Mouse (Mus musculus): ENCODE measurements around the gene Pyy.

Gene Pyy

GRCm38 (mm10) chr11:102107732-102108131 lies at the start of gene Pyy:
TSS of gene Pyy (minus strand) at chr11:102107832.
- POLR2A ChIA-PET = interaction anchor here in 3 of 4 experiments (0.6 to 2.9 kb wide), 15 partner anchors 8 to 209 kb away, joined by 3 to 26 read pairs (median 3); partner anchors contain the start of gene Tmem101 (in 2 of the 3)
- CTCF ChIA-PET = interaction anchor here (0.5 to 1.8 kb wide), 14 partner anchors 8 to 351 kb away, joined by 3 to 10 read pairs (median 4); partner anchors contain the start of genes BC030867 (in 1 of the 4) and Mpp2 (in 1 of the 4)

- POLR2A ChIA-PET = interaction anchor here (0.5 to 2.5 kb wide), 32 partner anchors 8 to 605 kb away, joined by 3 to 8 read pairs (median 3); partner anchors contain the start of genes Pyy (in 2 of the 4), Asb16 (in 1 of the 4), BC030867 (in 1 of the 4) and Cd300lg (in 1 of the 4)
These were observed 49.1 kb upstream of the Pyy start for GRCm38 (mm10) chr11:102156786-102157089.

GRCm38 (mm10) chr11:102156039-102156785 lies 48.6 kb upstream of the Pyy start, which contains the start of gene Tmem101:
TSS of gene Tmem101 (minus strand) at chr11:102156404.
- ChIA-PET CTCF (interaction anchor here in 3 of 4 experiments (0.6 to 2.0 kb wide), 35 partner anchors 8 to 714 kb away, joined by 3 to 10 read pairs (median 4); partner anchors contain the start of genes BC030867 (in 2 of the 3), Dusp3 (in 1 of the 3), Rpl27 (in 1 of the 3) and Tmub2 (in 1 of the 3)), POLR2A (interaction anchor here (0.5 to 2.5 kb wide), 38 partner anchors 8 to 604 kb away, joined by 3 to 13 read pairs (median 3); partner anchors contain the start of genes Pyy (in 2 of the 4), Asb16 (in 1 of the 4), BC030867 (in 1 of the 4) and Cd300lg (in 1 of the 4))

More at GRCm38 (mm10) chr11:102156786-102157089, 49.1 kb upstream of the Pyy start:
- CTCF ChIA-PET = interaction anchor here in 3 of 4 experiments (0.6 to 2.0 kb wide), 30 partner anchors 9 to 715 kb away, joined by 3 to 10 read pairs (median 4); partner anchors contain the start of genes BC030867 (in 2 of the 3) and Rpl27 (in 1 of the 3)

GRCm38 (mm10) chr11:102147213-102147989 lies 39.8 kb upstream of the Pyy start:
- CTCF ChIA-PET = interaction anchor here (0.5 to 2.2 kb wide), 23 partner anchors 9 to 819 kb away, joined by 3 to 9 read pairs (median 4); partner anchors contain the start of genes Tmem101 (in 2 of the 4), BC030867 (in 1 of the 4), Dusp3 (in 1 of the 4) and Tmub2 (in 1 of the 4)
- POLR2A ChIA-PET = interaction anchor here (0.6 to 1.8 kb wide), 13 partner anchors 9 to 1083 kb away, joined by 3 to 8 read pairs (median 3); partner anchors contain the start of gene Tmem101 (in 2 of the 4)

DNA sequence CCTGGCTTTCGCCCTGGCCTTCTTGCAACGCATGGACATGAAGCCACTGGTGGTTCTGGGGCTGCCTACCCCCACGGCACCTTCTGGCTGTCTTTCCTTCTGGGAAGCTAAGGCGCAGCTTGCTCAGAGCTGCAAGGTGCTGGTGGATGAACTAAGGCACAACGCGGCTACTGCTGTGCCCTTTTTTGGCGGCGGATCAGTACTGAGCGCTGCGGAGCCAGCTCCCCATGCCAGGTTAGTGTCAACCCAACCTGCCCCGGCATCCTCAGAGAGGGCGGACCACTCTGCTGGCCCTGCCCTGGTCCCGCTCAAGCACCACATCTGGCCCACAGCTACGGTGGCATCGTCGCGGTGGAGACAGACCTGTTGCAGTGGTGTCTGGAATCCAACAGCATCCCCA lies 38.9 kb upstream of the Pyy start:
- ChIA-PET POLR2A (interaction anchor here in 3 of 4 experiments (0.6 to 1.4 kb wide), 10 partner anchors 8 to 164 kb away, joined by 3 to 6 read pairs (median 3); partner anchors contain the start of genes Hdac5 (in 1 of the 3), Tmem101 (in 1 of the 3) and Tmub2 (in 1 of the 3)), CTCF (interaction anchor here in 3 of 4 experiments (0.5 to 1.3 kb wide), 9 partner anchors 8 to 219 kb away, joined by 3 to 5 read pairs (median 3); partner anchors contain the start of gene Tmem101 (in 2 of the 3))

- ChIA-PET POLR2A (interaction anchor here in 2 of 4 experiments (0.6 to 1.4 kb wide), 9 partner anchors 9 to 165 kb away, joined by 3 to 6 read pairs (median 3); partner anchors contain the start of genes Hdac5 (in 1 of the 2), Tmem101 (in 1 of the 2) and Tmub2 (in 1 of the 2)), CTCF (interaction anchor here in 3 of 4 experiments (1.0 to 1.3 kb wide), 6 partner anchors 8 to 101 kb away, joined by 3 to 5 read pairs (median 3); partner anchors contain the start of gene Tmem101 (in 2 of the 3))
These were observed 38.4 kb upstream of the Pyy start for GRCm38 (mm10) chr11:102146005-102146404.

GRCm38 (mm10) chr11:102145471-102146001 lies 37.9 kb upstream of the Pyy start, which contains the start of gene Nags:
TSS of gene Nags (plus strand) at chr11:102145513.
- POLR2A ChIA-PET = interaction anchor here in 2 of 4 experiments (0.9 to 1.4 kb wide), 3 partner anchors 9 to 122 kb away, joined by 3 read pairs; no protein-coding TSS in a partner anchor

GRCm38 (mm10) chr11:102144957-102145470 lies 37.4 kb upstream of the Pyy start:
- POLR2A ChIA-PET = interaction anchor here in 1 of 4 experiments (1.4 kb wide), 1 partner anchor 123 kb away, joined by 3 read pairs; no protein-coding TSS in a partner anchor
- CTCF ChIA-PET = interaction anchor here in 2 of 4 experiments (0.5 to 0.6 kb wide), 3 partner anchors 46 to 139 kb away, joined by 3 read pairs; no protein-coding TSS in a partner anchor

More at GRCm38 (mm10) chr11:102145471-102146001, 37.9 kb upstream of the Pyy start, which contains the start of gene Nags:
- CTCF ChIA-PET = interaction anchor here (0.5 to 1.3 kb wide), 6 partner anchors 11 to 139 kb away, joined by 3 to 4 read pairs (median 3); partner anchors contain the start of gene Tmem101 (in 2 of the 4)

DNA sequence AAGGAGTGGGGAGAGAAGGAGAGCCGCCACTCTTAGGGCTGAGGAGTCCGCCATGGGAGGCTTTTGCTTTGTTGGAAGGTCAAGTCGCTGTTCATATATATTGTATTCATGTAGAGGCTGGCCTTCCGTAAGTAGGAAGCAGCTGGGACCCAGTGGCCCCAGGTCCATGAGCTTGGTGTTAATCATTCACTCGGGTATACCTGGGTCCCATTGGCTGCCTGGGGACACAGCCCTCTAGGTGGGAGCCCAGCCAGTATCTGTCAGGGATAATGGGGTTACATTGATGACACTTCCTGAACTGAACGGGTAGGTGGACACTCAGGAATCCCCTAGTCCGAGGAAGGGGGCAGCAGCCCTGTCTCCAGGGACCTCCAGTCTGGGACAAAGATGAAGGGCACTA lies 34.7 kb upstream of the Pyy start:
- ChIA-PET POLR2A (interaction anchor here in 3 of 4 experiments (0.6 to 2.0 kb wide), 10 partner anchors 8 to 268 kb away, joined by 3 to 10 read pairs (median 4); partner anchors contain the start of genes BC030867 (in 1 of the 3) and Cfap97d1 (in 1 of the 3)), CTCF (interaction anchor here in 3 of 4 experiments (0.5 to 1.9 kb wide), 13 partner anchors 8 to 499 kb away, joined by 3 to 9 read pairs (median 3); partner anchors contain the start of gene Sost (in 1 of the 3))

GRCm38 (mm10) chr11:102140508-102140907 lies 32.9 kb upstream of the Pyy start:
- CTCF ChIA-PET = interaction anchor here (0.7 to 1.4 kb wide), 6 partner anchors 14 to 166 kb away, joined by 3 to 5 read pairs (median 3); partner anchors contain the start of gene Tmem101 (in 1 of the 4)

GRCm38 (mm10) chr11:102138447-102138740 lies 30.8 kb upstream of the Pyy start:
- CTCF ChIA-PET = interaction anchor here (0.5 to 2.5 kb wide), 52 partner anchors 8 to 475 kb away, joined by 3 to 13 read pairs (median 4); partner anchors contain the start of genes BC030867 (in 1 of the 4), Cfap97d1 (in 1 of the 4), Fam171a2 (in 1 of the 4) and Ppy (in 1 of the 4)
- POLR2A ChIA-PET = interaction anchor here in 2 of 4 experiments (0.6 to 2.2 kb wide), 9 partner anchors 10 to 328 kb away, joined by 3 to 8 read pairs (median 4); partner anchors contain the start of genes Asb16 (in 1 of the 2), BC030867 (in 1 of the 2), Hdac5 (in 1 of the 2) and Ppy (in 1 of the 2)

More at GRCm38 (mm10) chr11:102140508-102140907, 32.9 kb upstream of the Pyy start:
- POLR2A ChIA-PET = interaction anchor here in 1 of 4 experiments (0.8 to 1.1 kb wide), 3 partner anchors 15 to 23 kb away, joined by 3 to 5 read pairs (median 3); partner anchors contain the start of gene Tmem101

GRCm38 (mm10) chr11:102137625-102138446 lies 30.2 kb upstream of the Pyy start:
- CTCF ChIA-PET = interaction anchor here (0.6 to 2.5 kb wide), 51 partner anchors 9 to 555 kb away, joined by 3 to 13 read pairs (median 3); partner anchors contain the start of genes BC030867 (in 2 of the 4), Cfap97d1 (in 1 of the 4), Fam171a2 (in 1 of the 4) and Ppy (in 1 of the 4)
- POLR2A ChIA-PET = interaction anchor here in 2 of 4 experiments (0.6 to 2.2 kb wide), 10 partner anchors 11 to 329 kb away, joined by 3 to 8 read pairs (median 4); partner anchors contain the start of genes Asb16 (in 1 of the 2), BC030867 (in 1 of the 2), Dusp3 (in 1 of the 2) and Hdac5 (in 1 of the 2)

DNA sequence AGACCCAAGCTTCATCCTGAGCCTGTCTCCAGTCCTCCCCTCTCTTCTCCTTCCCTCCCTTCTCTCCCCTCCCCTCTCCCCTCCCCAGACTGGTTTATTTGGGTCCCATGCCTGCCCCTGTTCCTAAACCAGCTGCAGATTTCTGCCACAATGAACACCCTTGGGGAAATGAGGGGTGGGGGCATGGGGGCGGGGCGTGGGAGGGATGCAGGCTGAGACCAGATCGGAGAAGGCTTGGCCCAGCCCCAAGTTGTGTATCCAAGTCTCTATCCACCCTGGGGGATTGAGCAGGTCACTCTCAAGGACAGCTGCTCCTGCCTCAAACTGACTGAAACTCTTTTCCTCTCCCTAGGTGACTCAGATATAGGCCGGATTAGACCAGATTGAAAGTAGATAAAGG lies 26.9 kb upstream of the Pyy start:
- ChIA-PET POLR2A (interaction anchor here (0.6 to 2.5 kb wide), 54 partner anchors 8 to 693 kb away, joined by 3 to 26 read pairs (median 4); partner anchors contain the start of genes Slc25a39 (in 3 of the 4), Pyy (in 2 of the 4), BC030867 (in 1 of the 4) and Cd300lg (in 1 of the 4)), CTCF (interaction anchor here (0.5 to 1.9 kb wide), 49 partner anchors 8 to 1852 kb away, joined by 3 to 13 read pairs (median 4); partner anchors contain the start of genes BC030867 (in 2 of the 4), Tmem101 (in 2 of the 4), Ppy (in 1 of the 4) and Pyy (in 1 of the 4))

- ChIA-PET POLR2A (interaction anchor here in 3 of 4 experiments (0.6 to 1.4 kb wide), 6 partner anchors 10 to 23 kb away, joined by 3 to 5 read pairs (median 3); no protein-coding TSS in a partner anchor), CTCF (interaction anchor here in 2 of 4 experiments (0.5 to 1.6 kb wide), 7 partner anchors 12 to 152 kb away, joined by 3 to 5 read pairs (median 3); no protein-coding TSS in a partner anchor)
These were observed 9.8 kb upstream of the Pyy start for GRCm38 (mm10) chr11:102117386-102117785.

All from embryonic stem cell, embryonic (primary cell).